Mouse (Mus musculus) kidney, adult 2 months (tissue): ENCODE results near the gene Hoxb4. TPM values are rescaled to one million over a fixed set of nuclear protein-coding genes. Genes with fewer than 3 reads are reported as not detected.
A peak's percentile ranks its signal among the peaks of the same experiment; 100 is the strongest.

Source experiments
- DNase-seq: peaks from one replicate; pipeline ENCODE4 v3.0.0; 2021
- H3K27ac ChIP-seq: fragments of 200-500 bp; 2 replicates; pipeline ENCODE4 v1.5.1; 2012; ENCODE audit warnings: low read depth, low read length, control low read depth, inconsistent platforms; ENCODE audit not compliant: insufficient read depth
- H3K27me3 ChIP-seq: fragments of 200-500 bp; replicated peaks from 2 replicates; pipeline ENCODE4 v1.6.1; 2012; ENCODE audit warnings: mild to moderate bottlenecking, moderate library complexity, low read length, inconsistent platforms; ENCODE audit not compliant: control insufficient read depth, insufficient read depth
- H3K36me3 ChIP-seq: fragments of 200-500 bp; 2 replicates; pipeline ENCODE4 v1.6.1; 2012; ENCODE audit warnings: mild to moderate bottlenecking, moderate library complexity, low read length, inconsistent platforms; ENCODE audit not compliant: control insufficient read depth, insufficient read depth
- H3K4me1 ChIP-seq: fragments of 200-500 bp; 2 replicates; pipeline ENCODE4 v1.6.1; 2011; ENCODE audit warnings: low read length; ENCODE audit not compliant: control insufficient read depth, insufficient read depth
- H3K4me3 ChIP-seq: fragments of 200-500 bp; 2 replicates; pipeline ENCODE4 v1.5.1; 2011; ENCODE audit warnings: mild to moderate bottlenecking, low read depth, low read length, control low read depth; ENCODE audit not compliant: insufficient read depth
- CTCF ChIP-seq: fragments of 200-500 bp; conservative IDR thresholded peaks from 2 replicates; pipeline ENCODE4 v1.5.1; 2011; ENCODE audit warnings: low read depth, mild to moderate bottlenecking, control low read depth, low read length, moderate library complexity, mixed read lengths; ENCODE audit not compliant: insufficient read depth, insufficient read length
- POLR2A ChIP-seq: fragments of 200-500 bp; IDR thresholded peaks from one replicate; pipeline ENCODE4 v1.6.1; 2011; ENCODE audit warnings: low read depth, low read length, control low read depth
- WGBS: fragments of 180-500 bp; shearing (Covaris S2); methylation state at CpG from one replicate; pipeline ENCODE4 v1.1.7; 2018; 5-methylcytosine and 5-hydroxymethylcytosine counted together
- polyA plus RNA-seq: library from polyadenylated mRNA; depleted of rRNA; stranded (reverse); fragments of >200 nt; gene quantifications from 2 replicates; pipeline ENCODE4 v1.2.3, GENCODE M21; 2012

Hoxb4 gene
- polyA plus RNA-seq, 1 experiment = 12.6 TPM

DNA sequence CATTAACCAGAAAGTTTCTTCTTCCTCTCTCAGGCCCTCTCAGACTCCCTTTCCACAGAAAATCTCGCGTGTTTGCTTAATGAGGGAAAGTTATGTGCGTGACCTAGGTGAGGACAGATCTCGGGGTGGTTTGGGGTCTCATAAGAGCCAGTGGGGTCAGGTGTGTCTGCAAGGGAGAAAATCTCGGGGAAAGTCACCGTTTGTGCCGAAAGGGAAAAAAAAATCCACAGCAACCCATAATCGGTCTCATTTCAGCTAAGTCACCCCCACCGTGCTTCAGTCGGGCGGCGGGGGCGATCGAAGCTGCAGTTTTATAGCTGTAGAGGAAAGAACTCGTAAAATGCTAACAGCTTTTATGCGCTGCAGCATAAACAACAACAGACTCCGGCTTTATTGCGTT is 36.7 kb upstream of the Hoxb4 start:
- Histone ChIP-seq H3K27me3 (no peaks in the 10 kb centered on the region), H3K4me3 (peak overlapping the region; percentile 55), H3K36me3 (no peaks in the 10 kb centered on the region), H3K4me1 (peaks cover 5% of the 10 kb centered on the region; the same call in 1 of the 2 replicates), H3K27ac (peak overlapping the region; percentile 99)
- WGBS = 15% methylated on average over 18 of the region's 18 CpGs
- peak; percentile 64 for DNase-seq
- TF ChIP-seq CTCF (no peak), POLR2A (no peak)

DNA sequence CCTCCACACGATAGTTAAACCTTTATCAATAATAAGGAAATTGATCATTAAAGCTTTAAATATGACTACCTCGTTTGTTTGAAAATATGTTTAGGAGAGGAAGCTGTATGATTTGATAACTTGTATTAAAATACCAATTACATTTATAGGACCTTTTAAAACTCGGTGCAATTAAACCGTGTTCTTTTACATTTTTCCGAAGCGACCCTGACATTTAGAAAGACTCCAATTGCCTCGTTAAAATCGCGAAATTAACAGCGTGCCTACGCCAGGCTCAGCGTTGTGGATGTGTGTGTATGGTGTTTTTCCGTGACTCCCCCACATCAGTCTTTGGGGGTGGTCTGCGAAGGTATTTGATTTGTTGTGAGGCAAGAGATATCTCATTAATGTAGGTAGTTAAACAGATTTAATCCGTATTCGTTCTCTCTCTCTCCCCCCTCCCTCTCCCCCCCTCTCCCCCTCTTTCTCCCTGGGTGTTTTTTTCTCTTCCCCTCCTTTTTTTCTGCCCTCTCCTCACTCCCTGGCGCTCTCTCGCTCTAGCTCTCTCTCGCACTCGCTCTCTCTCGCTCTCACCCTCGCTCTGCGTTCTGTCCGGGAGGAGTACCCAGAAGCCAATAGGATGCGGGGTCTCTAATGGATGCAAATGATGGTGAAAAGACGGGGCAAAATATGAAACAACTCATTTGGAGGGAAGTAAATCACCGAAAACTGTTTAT is 36.1 kb upstream of the Hoxb4 start, which contains the start of gene Hoxb8:
TSS of gene Hoxb8 (plus strand) at position 51 of the 716 bp plus-strand sequence.
- WGBS = 5% methylated on average over 27 of the region's 27 CpGs
- Histone ChIP-seq H3K4me1 (peaks cover 5% of the 10 kb centered on the region; the same call in 1 of the 2 replicates), H3K36me3 (no peaks in the 10 kb centered on the region), H3K27ac (peak within 1 kb of the TSS; percentile 99), H3K4me3 (peak within 1 kb of the TSS; percentile 79), H3K27me3 (no peaks in the 10 kb centered on the region)
- DNase-seq = peak; percentile 70
- TF ChIP-seq POLR2A (no peak), CTCF (no peak)

DNA sequence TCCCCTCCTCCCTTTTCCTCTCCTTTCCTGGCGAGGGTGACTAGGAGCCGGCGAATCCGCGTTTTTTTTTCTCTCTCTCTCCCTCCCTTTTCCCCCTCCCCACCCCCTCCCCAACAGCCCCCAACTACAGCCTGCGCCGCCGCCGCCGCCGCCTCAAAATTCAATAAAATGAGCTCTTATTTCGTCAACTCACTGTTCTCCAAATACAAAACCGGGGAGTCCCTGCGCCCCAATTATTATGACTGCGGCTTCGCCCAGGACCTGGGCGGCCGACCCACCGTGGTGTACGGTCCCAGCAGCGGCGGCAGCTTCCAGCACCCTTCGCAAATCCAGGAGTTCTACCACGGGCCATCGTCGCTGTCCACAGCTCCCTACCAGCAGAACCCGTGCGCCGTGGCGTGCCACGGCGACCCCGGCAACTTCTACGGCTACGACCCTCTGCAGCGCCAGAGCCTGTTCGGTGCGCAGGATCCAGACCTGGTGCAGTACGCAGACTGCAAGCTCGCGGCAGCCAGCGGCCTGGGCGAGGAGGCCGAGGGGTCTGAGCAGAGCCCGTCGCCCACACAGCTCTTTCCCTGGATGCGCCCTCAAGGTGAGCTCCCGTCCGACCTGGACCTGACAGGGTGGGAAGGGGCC is 35.2 kb upstream of the Hoxb4 start:
- Histone ChIP-seq H3K36me3 (no peaks in the 10 kb centered on the region), H3K4me1 (peaks cover 9% of the 10 kb centered on the region; the same call in 1 of the 2 replicates), H3K27ac (peak overlapping the region; percentile 99), H3K4me3 (peak overlapping the region; percentile 79), H3K27me3 (no peaks in the 10 kb centered on the region)
- TF ChIP-seq POLR2A (no peak), CTCF (no peak)
- DNase-seq = peak; percentile 53
- WGBS = under 1% methylated on average over 46 of the region's 49 CpGs

DNA sequence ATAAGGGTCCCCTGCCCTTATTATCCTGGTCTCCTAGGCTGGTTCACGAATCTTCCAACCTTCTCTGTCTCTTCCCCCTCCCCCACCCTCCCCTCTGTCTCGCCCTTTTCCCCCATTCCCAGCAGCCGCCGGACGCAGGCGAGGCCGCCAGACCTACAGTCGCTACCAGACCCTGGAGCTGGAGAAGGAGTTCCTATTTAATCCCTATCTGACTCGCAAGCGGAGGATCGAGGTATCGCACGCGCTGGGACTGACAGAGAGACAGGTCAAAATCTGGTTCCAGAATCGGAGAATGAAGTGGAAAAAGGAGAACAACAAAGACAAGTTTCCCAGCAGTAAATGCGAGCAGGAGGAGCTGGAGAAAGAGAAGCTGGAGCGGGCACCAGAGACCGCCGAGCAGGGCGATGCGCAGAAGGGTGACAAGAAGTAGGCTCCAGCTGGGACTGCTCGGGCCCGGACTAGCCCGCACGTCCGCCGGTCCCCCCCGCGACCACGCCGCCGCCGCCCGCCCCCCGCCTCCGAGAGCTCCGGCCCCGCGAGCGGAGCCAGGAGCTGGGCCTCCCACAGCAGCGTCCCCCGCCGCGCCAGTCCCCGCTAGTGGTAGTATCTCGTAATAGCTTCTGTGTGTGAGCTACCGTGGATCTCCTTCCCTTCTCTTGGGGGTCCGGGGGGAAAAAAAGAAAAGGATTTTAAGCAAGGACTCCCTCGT is 33.9 kb upstream of the Hoxb4 start:
- Histone ChIP-seq H3K36me3 (no peaks in the 10 kb centered on the region), H3K27me3 (no peaks in the 10 kb centered on the region), H3K4me1 (peaks cover 17% of the 10 kb centered on the region; the same call in 1 of the 2 replicates), H3K27ac (peak overlapping the region; percentile 100), H3K4me3 (peak overlapping the region; percentile 79)
- DNase-seq = peak; percentile 77
- TF ChIP-seq CTCF (no peak), POLR2A (no peak)
- under 1% methylated on average over 49 of the region's 49 CpGs for WGBS

DNA sequence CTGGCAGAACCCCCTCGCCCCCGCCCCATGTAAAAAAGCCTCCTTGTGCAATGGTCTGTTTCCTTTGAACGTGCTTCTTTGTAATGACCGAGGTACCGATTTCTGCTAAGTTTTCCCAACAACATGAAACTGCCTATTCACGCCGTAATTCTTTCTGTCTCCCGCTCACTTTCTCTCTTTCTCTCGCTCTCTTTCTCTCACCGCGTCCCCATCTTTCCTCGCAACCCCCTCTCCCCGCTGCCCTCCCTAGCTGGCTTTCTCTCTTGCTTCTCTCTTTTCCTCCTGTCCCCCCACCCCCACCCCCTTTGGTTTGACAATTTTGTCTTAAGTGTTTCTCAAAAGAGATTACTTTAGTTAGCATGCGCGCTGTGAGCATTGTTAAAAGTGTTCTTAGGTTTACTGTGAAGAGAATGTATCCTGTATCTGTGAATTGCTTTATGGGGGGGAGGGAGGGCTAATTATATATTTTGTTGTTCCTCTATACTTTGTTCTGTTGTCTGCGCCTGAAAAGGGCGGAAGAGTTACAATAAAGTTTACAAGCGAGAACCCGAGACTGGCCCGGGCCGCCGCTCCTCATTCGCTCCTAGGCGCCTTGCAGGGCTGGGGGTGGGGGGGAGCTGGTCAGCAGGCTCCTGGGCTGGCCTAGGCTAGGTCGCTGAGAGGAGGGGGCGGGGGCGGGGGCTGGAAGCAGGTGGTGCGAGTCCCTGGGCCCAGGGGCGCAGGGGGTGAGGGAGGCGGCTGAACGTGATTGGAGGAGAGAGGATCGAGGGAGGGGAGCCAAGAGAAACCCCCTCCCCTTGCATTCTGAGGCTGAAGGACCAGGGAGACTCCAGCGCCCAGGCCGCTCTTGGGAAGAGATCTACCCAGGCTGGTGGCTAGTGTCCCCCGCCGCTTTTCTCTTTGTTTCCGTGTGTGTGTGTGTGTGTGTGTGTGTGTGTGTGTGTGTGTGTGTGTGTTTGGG is 33.0 kb upstream of the Hoxb4 start:
- no peaks in the 10 kb centered on the region for H3K36me3 ChIP-seq
- H3K27ac ChIP-seq = peak overlapping the region; percentile 100
- WGBS = under 1% methylated on average over 36 of the region's 37 CpGs
- peak overlapping the region; percentile 79 for H3K4me3 ChIP-seq
- H3K4me1 ChIP-seq = peaks cover 17% of the 10 kb centered on the region; the same call in 1 of the 2 replicates
- TF ChIP-seq CTCF (no peak), POLR2A (peak; percentile 64)
- no peaks in the 10 kb centered on the region for H3K27me3 ChIP-seq
- peak; percentile 85 for DNase-seq
